Mouse (Mus musculus) CH12.LX (cell line): ENCODE results near the gene Cldn14. TPM values are rescaled to one million over a fixed set of nuclear protein-coding genes. Genes with fewer than 3 reads are reported as not detected.

Experiments used
- DNase-seq: peaks from one replicate; pipeline ENCODE4 v3.0.0-alpha.2; 2013; ENCODE audit errors: extremely low read depth
- H3K27ac ChIP-seq: 2 replicates; pipeline ENCODE4 v1.5.1; 2012; ENCODE audit warnings: low read depth, mild to moderate bottlenecking, control low read depth, moderate library complexity; ENCODE audit not compliant: insufficient read depth
- H3K27me3 ChIP-seq: replicated peaks from 2 replicates; pipeline ENCODE3; 2012; ENCODE audit warnings: inconsistent platforms
- H3K36me3 ChIP-seq, 2 experiments: replicated peaks in 1 of 2; 2 replicates each; pipeline versions ENCODE3 to v1.6.1; 2012; ENCODE audit warnings: inconsistent platforms in 1 of 2, low read length in 1 of 2, mild to moderate bottlenecking in 1 of 2, mixed read lengths in 1 of 2, moderate library complexity in 1 of 2; ENCODE audit not compliant: control insufficient read depth in 1 of 2, insufficient read depth in 1 of 2
- H3K4me1 ChIP-seq, 2 experiments: 2 replicates each; pipeline ENCODE4 v1.6.1; 2012; ENCODE audit warnings: inconsistent platforms in 1 of 2, moderate library complexity in 1 of 2; ENCODE audit not compliant: insufficient read depth in 2 of 2, control insufficient read depth in 1 of 2
- H3K4me2 ChIP-seq: 2 replicates; pipeline ENCODE4 v1.6.1; 2012; ENCODE audit warnings: low read depth, mild to moderate bottlenecking, control low read depth; ENCODE audit not compliant: poor library complexity, insufficient read depth, severe bottlenecking
- H3K4me3 ChIP-seq, 3 experiments: fragments of 150-350 bp in 1 of 3; sonication (generic) in 1 of 3; replicated peaks in 1 of 3; 2 replicates each; pipeline versions ENCODE3 to v1.5.1; 2011 to 2012; ENCODE audit warnings: low read depth in 2 of 3, low read length in 2 of 3, mild to moderate bottlenecking in 2 of 3, moderate library complexity in 2 of 3, control low read depth in 1 of 3, improper control_type of control experiment in 1 of 3, inconsistent platforms in 1 of 3, mixed read lengths in 1 of 3; ENCODE audit not compliant: poor library complexity in 1 of 3
- H3K79me2 ChIP-seq: replicated peaks from 2 replicates; pipeline ENCODE4 v1.6.1; 2012; ENCODE audit warnings: mild to moderate bottlenecking, moderate library complexity; ENCODE audit not compliant: control insufficient read depth, poor library complexity, insufficient read depth, severe bottlenecking; ENCODE audit errors: extremely low read depth
- H3K9ac ChIP-seq: 2 replicates; pipeline ENCODE4 v1.6.1; 2012; ENCODE audit warnings: low read depth, mild to moderate bottlenecking, control low read depth, moderate library complexity; ENCODE audit not compliant: insufficient read depth
- H3K9me3 ChIP-seq: replicated peaks from 2 replicates; pipeline ENCODE3; 2012; ENCODE audit warnings: low read length, inconsistent platforms, mixed read lengths
- BHLHE40 ChIP-seq: IDR thresholded peaks from 2 replicates; pipeline ENCODE4 v1.6.1; 2011; ENCODE audit warnings: mild to moderate bottlenecking, low read depth, low read length, improper control_type of control experiment
- CHD1 ChIP-seq: IDR thresholded peaks from 2 replicates; pipeline ENCODE4 v1.6.1; 2012; ENCODE audit warnings: low read depth, low read length, improper control_type of control experiment, inconsistent platforms
- CHD2 ChIP-seq: IDR thresholded peaks from 2 replicates; pipeline ENCODE4 v1.6.1; 2011; ENCODE audit warnings: low read length, improper control_type of control experiment
- CTCF ChIP-seq, 2 experiments: IDR thresholded peaks in 1 of 2; conservative IDR thresholded peaks in 1 of 2; 2 replicates each; pipeline ENCODE4 v1.5.1; 2011 to 2012; ENCODE audit warnings: low read depth in 2 of 2, low read length in 2 of 2, improper control_type of control experiment in 1 of 2, inconsistent platforms in 1 of 2, mild to moderate bottlenecking in 1 of 2, moderate library complexity in 1 of 2
- ELF1 ChIP-seq: IDR thresholded peaks from 2 replicates; pipeline ENCODE4 v1.6.1; 2014; ENCODE audit warnings: low read depth, mild to moderate bottlenecking, inconsistent platforms, low read length, improper control_type of control experiment
- EP300 ChIP-seq: IDR thresholded peaks from 2 replicates; pipeline ENCODE4 v1.6.1; 2011; ENCODE audit warnings: low read length, improper control_type of control experiment
- ETS1 ChIP-seq: conservative IDR thresholded peaks from 2 replicates; pipeline ENCODE4 v1.6.1; 2012; ENCODE audit warnings: low read depth, mild to moderate bottlenecking, inconsistent platforms, low read length, improper control_type of control experiment, moderate library complexity
- GABPA ChIP-seq: IDR thresholded peaks from 2 replicates; pipeline ENCODE4 v1.6.1; 2012; ENCODE audit warnings: low read depth, low read length, improper control_type of control experiment, inconsistent platforms; ENCODE audit not compliant: insufficient replicate concordance
- HCFC1 ChIP-seq: IDR thresholded peaks from 2 replicates; pipeline ENCODE4 v1.6.1; 2012; ENCODE audit warnings: low read depth, mild to moderate bottlenecking, inconsistent platforms, low read length, improper control_type of control experiment
- IRF4 ChIP-seq: IDR thresholded peaks from 2 replicates; pipeline ENCODE4 v1.6.1; 2014; ENCODE audit warnings: low read depth, mild to moderate bottlenecking, inconsistent platforms, low read length, improper control_type of control experiment
- JUN ChIP-seq: IDR thresholded peaks from 2 replicates; pipeline ENCODE4 v1.6.1; 2011; ENCODE audit warnings: low read depth, mild to moderate bottlenecking, low read length, improper control_type of control experiment, moderate library complexity; ENCODE audit not compliant: insufficient read depth
- JUND ChIP-seq: conservative IDR thresholded peaks from 2 replicates; pipeline ENCODE4 v1.6.1; 2011; ENCODE audit warnings: low read depth, low read length, improper control_type of control experiment
- KAT2A ChIP-seq: IDR thresholded peaks from 2 replicates; pipeline ENCODE4 v1.6.1; 2012; ENCODE audit warnings: low read length, improper control_type of control experiment, inconsistent platforms; ENCODE audit not compliant: insufficient replicate concordance
- MAFK ChIP-seq: IDR thresholded peaks from 2 replicates; pipeline ENCODE4 v1.6.1; 2011; ENCODE audit warnings: low read length, improper control_type of control experiment; ENCODE audit not compliant: insufficient replicate concordance
- MAX ChIP-seq: IDR thresholded peaks from 2 replicates; pipeline ENCODE4 v1.6.1; 2011; ENCODE audit warnings: low read length, improper control_type of control experiment
- MAZ ChIP-seq: IDR thresholded peaks from 2 replicates; pipeline ENCODE4 v1.6.1; 2012; ENCODE audit warnings: low read depth, mild to moderate bottlenecking, inconsistent platforms, low read length, improper control_type of control experiment, moderate library complexity
- MEF2A ChIP-seq: IDR thresholded peaks from 2 replicates; pipeline ENCODE4 v1.6.1; 2014; ENCODE audit warnings: low read depth, mild to moderate bottlenecking, inconsistent platforms, low read length, improper control_type of control experiment, borderline replicate concordance
- MXI1 ChIP-seq: IDR thresholded peaks from 2 replicates; pipeline ENCODE4 v1.6.1; 2011; ENCODE audit warnings: mild to moderate bottlenecking, low read depth, low read length, improper control_type of control experiment
- MYC ChIP-seq: IDR thresholded peaks from 2 replicates; pipeline ENCODE4 v1.6.1; 2011; ENCODE audit warnings: low read depth, mild to moderate bottlenecking, improper control_type of control experiment, low read length
- NELFE ChIP-seq: IDR thresholded peaks from 2 replicates; pipeline ENCODE4 v1.6.1; 2011; ENCODE audit warnings: low read depth, low read length, improper control_type of control experiment
- NRF1 ChIP-seq: IDR thresholded peaks from 2 replicates; pipeline ENCODE4 v1.6.1; 2014; ENCODE audit warnings: low read depth, mild to moderate bottlenecking, inconsistent platforms, low read length, improper control_type of control experiment, moderate library complexity
- PAX5 ChIP-seq: IDR thresholded peaks from 2 replicates; pipeline ENCODE4 v1.6.1; 2012; ENCODE audit warnings: low read length, inconsistent platforms, mixed read lengths
- POLR2AphosphoS2 ChIP-seq: IDR thresholded peaks from 2 replicates; pipeline ENCODE4 v1.6.1; 2011; ENCODE audit warnings: low read depth, low read length, improper control_type of control experiment
- RAD21 ChIP-seq: IDR thresholded peaks from 2 replicates; pipeline ENCODE4 v1.6.1; 2011; ENCODE audit warnings: low read depth, mild to moderate bottlenecking, low read length, improper control_type of control experiment, moderate library complexity
- SIN3A ChIP-seq: IDR thresholded peaks from 2 replicates; pipeline ENCODE4 v1.6.1; 2012; ENCODE audit warnings: low read length, improper control_type of control experiment, inconsistent platforms
- SMC3 ChIP-seq: IDR thresholded peaks from 2 replicates; pipeline ENCODE4 v1.6.1; 2011; ENCODE audit warnings: low read depth, low read length, improper control_type of control experiment
- TBP ChIP-seq: conservative IDR thresholded peaks from 2 replicates; pipeline ENCODE4 v1.6.1; 2011; ENCODE audit warnings: low read depth, low read length, improper control_type of control experiment
- TCF12 ChIP-seq: IDR thresholded peaks from 2 replicates; pipeline ENCODE4 v1.6.1; 2014; ENCODE audit warnings: low read depth, mild to moderate bottlenecking, inconsistent platforms, low read length, improper control_type of control experiment
- USF1 ChIP-seq: IDR thresholded peaks from 2 replicates; pipeline ENCODE4 v1.6.1; 2014; ENCODE audit warnings: low read depth, mild to moderate bottlenecking, inconsistent platforms, low read length, improper control_type of control experiment
- USF2 ChIP-seq: conservative IDR thresholded peaks from 2 replicates; pipeline ENCODE4 v1.6.1; 2011; ENCODE audit warnings: low read depth, low read length, improper control_type of control experiment
- ZC3H11A ChIP-seq: IDR thresholded peaks from 2 replicates; pipeline ENCODE4 v1.6.1; 2012; ENCODE audit warnings: low read depth, mild to moderate bottlenecking, inconsistent platforms, low read length, improper control_type of control experiment
- ZKSCAN1 ChIP-seq: IDR thresholded peaks from 2 replicates; pipeline ENCODE4 v1.6.1; 2012; ENCODE audit warnings: low read depth, inconsistent platforms, low read length, improper control_type of control experiment, borderline replicate concordance
- ZMIZ1 ChIP-seq: IDR thresholded peaks from 2 replicates; pipeline ENCODE4 v1.6.1; 2012; ENCODE audit warnings: low read depth, mild to moderate bottlenecking, inconsistent platforms, low read length, improper control_type of control experiment
- ZNF384 ChIP-seq: IDR thresholded peaks from 2 replicates; pipeline ENCODE4 v1.6.1; 2012; ENCODE audit warnings: low read depth, low read length, improper control_type of control experiment, inconsistent platforms
- dilution Hi-C: fragments of 300-500 bp; cut with MboI; formaldehyde crosslinking; loops from 2 replicates; pipeline ENCODE4 v1.14.3; 2020; ENCODE audit warnings: low sequenced_read_pairs; ENCODE audit not compliant: extremely low pct_unique_long_range_greater_than_20kb, extremely low pct_ligation_motif_present
- in situ Hi-C: fragments of 300-500 bp; cut with MboI; formaldehyde crosslinking; loops from 3 replicates; pipeline ENCODE4 v1.14.3; 2019; ENCODE audit warnings: low sequenced_read_pairs, low pct_ligation_motif_present, low pct_unique_long_range_greater_than_20kb, mixed read lengths
- polyA plus RNA-seq: library from polyadenylated mRNA; unstranded; fragments of >175 nt; gene quantifications from 2 replicates; pipeline ENCODE4 v1.2.1, GENCODE M21; 2012; ENCODE audit warnings: low read depth; ENCODE audit not compliant: insufficient read length
- total RNA-seq, 2 experiments: library from RNA; depleted of rRNA; stranded (reverse); fragments of 300-350 nt in 1 of 2; fragments of >200 nt in 1 of 2; gene quantifications; 2 replicates each; pipeline ENCODE4 v1.2.3; 2012 to 2014

The Cldn14 gene
- total and polyA plus RNA-seq, 3 experiments = 0.15 to 0.25 (median 0.21) TPM

DNA sequence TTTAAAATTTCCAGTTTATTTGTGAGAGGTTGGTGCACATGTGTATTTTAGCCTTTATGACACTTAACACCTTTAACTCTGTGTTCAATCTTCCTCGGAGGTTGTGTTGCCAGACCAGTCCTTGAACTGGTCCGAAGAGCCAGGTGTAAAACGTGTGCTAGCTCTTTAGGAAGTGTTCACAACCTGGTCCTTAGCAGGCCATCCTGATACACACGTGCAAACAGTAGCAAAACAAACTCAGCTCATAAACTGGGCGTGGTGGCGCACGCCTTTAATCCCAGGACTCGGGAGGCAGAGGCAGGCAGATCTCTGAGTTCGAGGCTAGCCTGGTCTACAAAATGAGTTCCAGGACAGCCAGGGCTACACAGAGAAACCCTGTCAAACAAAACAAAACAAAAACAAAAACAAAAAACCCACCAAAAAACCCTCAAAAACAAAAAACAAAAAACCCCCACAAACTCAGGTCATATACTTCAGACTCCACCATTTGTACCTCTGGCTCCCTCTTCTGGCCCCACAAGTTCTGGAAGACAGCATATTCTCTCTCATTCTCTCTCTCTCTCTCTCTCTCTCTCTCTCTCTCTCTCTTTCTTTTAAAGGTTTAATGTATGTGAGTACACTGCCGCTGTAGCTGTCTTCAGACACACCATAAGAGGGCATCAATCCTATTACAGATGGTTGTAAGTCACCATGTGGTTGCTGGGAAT is 65.7 kb downstream of the Cldn14 start (continued):
- TF ChIP-seq USF2 = no peak

- Histone ChIP-seq H3K27me3 (no peaks in the 10 kb centered on the region), H3K9me3 (no peaks in the 10 kb centered on the region), H3K4me2 (peak overlapping the region; percentile 44), H3K9ac (peak overlapping the region; percentile 39), H3K4me1 (peaks cover 23 to 62% of the 10 kb centered on the region in 2 experiments), H3K36me3 (no peaks in the 10 kb centered on the region), H3K79me2 (no peaks in the 10 kb centered on the region), H3K27ac (peak overlapping the region; percentile 90), H3K4me3 (peak overlapping the region in 1 of 3 experiments; percentile 41)
- peak; percentile 90 for DNase-seq
- dilution Hi-C loops (no loop called here), in situ Hi-C loops (loop anchor here (5.0 to 10.0 kb wide), 2 partner anchors 70 to 323 kb away; no protein-coding TSS in a partner anchor)
- peak; percentile 31 for TF ChIP-seq HCFC1
- TF ChIP-seq MAX = peak; percentile 86
- TF ChIP-seq ZNF384 = no peak
- peak; percentile 1; the same call in 1 of the 2 replicates for TF ChIP-seq SMC3
- TF ChIP-seq BHLHE40 = peak; percentile 69
- peak; percentile 82; the same call in 1 of the 2 replicates for TF ChIP-seq CHD2
- TF ChIP-seq IRF4 = peak; percentile 71
- TF ChIP-seq USF1 = no peak
- peak; percentile 47 for TF ChIP-seq TBP
- peak; percentile 78; the same call in 1 of the 2 replicates for TF ChIP-seq CHD1
- TF ChIP-seq ZKSCAN1 = no peak; the same call in 1 of the 2 replicates
- no peak for TF ChIP-seq ZC3H11A
- no peak for TF ChIP-seq USF2
- TF ChIP-seq NRF1 = peak; percentile 16; the same call in 1 of the 2 replicates
- no peak for TF ChIP-seq PAX5
- TF ChIP-seq GABPA = no peak
- no peak; the same call in 1 of the 2 replicates for TF ChIP-seq MAFK
- peak; percentile 48; the same call in 1 of the 2 replicates for TF ChIP-seq NELFE
- peak; percentile 83 for TF ChIP-seq ZMIZ1
- peak; percentile 83 for TF ChIP-seq MXI1
- 0 out of 2 replicates have a peak, but pooled peaks have one; percentile 61 for TF ChIP-seq KAT2A
- peak; percentile 90 for TF ChIP-seq ETS1
- TF ChIP-seq MYC = peak; percentile 92
- peak; percentile 93 for TF ChIP-seq MEF2A
- peak; percentile 69 for TF ChIP-seq ELF1
- peak; percentile 91 for TF ChIP-seq EP300
- no peak for TF ChIP-seq JUND
- TF ChIP-seq CTCF (conservative IDR thresholded peaks at IDR 0.05 in 1 of 2, IDR thresholded peaks at IDR 0.05 in 1 of 2; ENCODE audit: low read depth in 2 of 2, low read length in 2 of 2) = no peak
- peak; percentile 79 for TF ChIP-seq MAZ
- TF ChIP-seq POLR2AphosphoS2 = no peak
- no peak; the same call in 1 of the 2 replicates for TF ChIP-seq SIN3A
- no peak for TF ChIP-seq JUN
- peak; percentile 86 for TF ChIP-seq TCF12
- TF ChIP-seq RAD21 = no peak; the same call in 1 of the 2 replicates
Observed at GRCm38 (mm10) chr16:93941781-93942567, 66.7 kb downstream of the Cldn14 start.
